Comparison of ENCODE assay signal across 8 mouse cellular contexts in genomic region chr1:160036996-160037521, GRCm38 (mm10). TPM values are rescaled to one million over a fixed set of nuclear protein-coding genes. Genes with fewer than 3 reads are reported as not detected.
DNase-seq lines count a peak whose midpoint lies in the region; ATAC-seq lines count a peak whose summit lies in the region.

No protein-coding gene starts in this region.

- peak; percentile 57; the same call in 1 of the 2 replicates for ATAC-seq in embryonic facial prominence, embryonic 15.5 days (ENCODE audit: insufficient number of reproducible peaks, low FRiP score, low TSS enrichment, low read depth)
- ATAC-seq in intestine, embryonic 15.5 days, result peak; percentile 88
- ATAC-seq in lung, embryonic 16.5 days (ENCODE audit: low read depth), result peak; percentile 95

- no peak overlapping the region for H3K9ac ChIP-seq in embryonic facial prominence, embryonic 15.5 days
- H3K9ac ChIP-seq in intestine, embryonic 15.5 days, result no peak overlapping the region
- no peak overlapping the region for H3K9ac ChIP-seq in lung, embryonic 16.5 days (ENCODE audit: low read length)

- DNase-seq in layer of hippocampus, adult 9-11 months, result peak; percentile 23
- DNase-seq in layer of hippocampus, postnatal 14 days (ENCODE audit: low spot score in 2 of 2), result no peak
- DNase-seq in cerebellum, postnatal 4 days (ENCODE audit: low spot score in 2 of 2), result no peak
- no peak for DNase-seq in layer of hippocampus, adult 8-10 months (ENCODE audit: low spot score in 2 of 2)
- no peak for DNase-seq in c-Kit-positive CD71-positive TER-119-positive erythroid progenitor cells, embryonic 14.5 days (ENCODE audit: low spot score)

- peak overlapping the region; percentile 29; the same call in 1 of the 2 replicates for H3K27ac ChIP-seq in embryonic facial prominence, embryonic 15.5 days (replicated peaks)
- peak overlapping the region; percentile 58 for H3K27ac ChIP-seq in intestine, embryonic 15.5 days
- peak overlapping the region; percentile 87 for H3K27ac ChIP-seq in lung, embryonic 16.5 days (ENCODE audit: low read length)

- H3K36me3 ChIP-seq in embryonic facial prominence, embryonic 15.5 days, result no peaks in the 10 kb centered on the region
- H3K36me3 ChIP-seq in intestine, embryonic 15.5 days, result no peaks in the 10 kb centered on the region
- no peaks in the 10 kb centered on the region for H3K36me3 ChIP-seq in lung, embryonic 16.5 days (ENCODE audit: control insufficient read depth, insufficient read depth, low read length)

- no peak overlapping the region for H3K4me2 ChIP-seq in embryonic facial prominence, embryonic 15.5 days (replicated peaks)
- H3K4me2 ChIP-seq in intestine, embryonic 15.5 days (replicated peaks), result no peak overlapping the region
- H3K4me2 ChIP-seq in lung, embryonic 16.5 days (ENCODE audit: low read depth, low read length), result 0 out of 2 replicates have a peak overlapping the region, but pooled peaks have one; percentile 9

- no peak overlapping the region for H3K4me3 ChIP-seq in embryonic facial prominence, embryonic 15.5 days (replicated peaks)
- H3K4me3 ChIP-seq in intestine, embryonic 15.5 days (replicated peaks), result no peak overlapping the region
- no peak overlapping the region for H3K4me3 ChIP-seq in lung, embryonic 16.5 days (ENCODE audit: low read length)

- 63% methylated on average over 5 of the region's 5 CpGs for WGBS in embryonic facial prominence, embryonic 15.5 days
- WGBS in intestine, embryonic 15.5 days, result 38% methylated on average over 5 of the region's 5 CpGs
- 24% methylated on average over 5 of the region's 5 CpGs for WGBS in lung, embryonic 16.5 days

- H3K9me3 ChIP-seq in embryonic facial prominence, embryonic 15.5 days (replicated peaks), result no peaks in the 10 kb centered on the region
- H3K9me3 ChIP-seq in intestine, embryonic 15.5 days, result no peaks in the 10 kb centered on the region
- no peaks in the 10 kb centered on the region for H3K9me3 ChIP-seq in lung, embryonic 16.5 days (ENCODE audit: control insufficient read depth, low read length)

- H3K27me3 ChIP-seq in embryonic facial prominence, embryonic 15.5 days, result no peaks in the 10 kb centered on the region
- no peaks in the 10 kb centered on the region for H3K27me3 ChIP-seq in intestine, embryonic 15.5 days (replicated peaks)
- no peaks in the 10 kb centered on the region for H3K27me3 ChIP-seq in lung, embryonic 16.5 days (ENCODE audit: control insufficient read depth, insufficient read depth, low read depth, low read length)

- H3K4me1 ChIP-seq in embryonic facial prominence, embryonic 15.5 days, result peaks cover 3% of the 10 kb centered on the region; the same call in 1 of the 2 replicates
- H3K4me1 ChIP-seq in intestine, embryonic 15.5 days (replicated peaks), result peaks cover 5% of the 10 kb centered on the region; the same call in 1 of the 2 replicates
- H3K4me1 ChIP-seq in lung, embryonic 16.5 days (replicated peaks; ENCODE audit: control insufficient read depth, insufficient read depth, low read length), result peaks cover 17% of the 10 kb centered on the region

RNA-seq across cellular contexts. Expression of gene 4930523C07Rik, which starts 7.1 kb away (rescaled TPM):
- 1 to 10 TPM; 2.9 to 4.5 TPM for total RNA-seq in layer of hippocampus, postnatal 14 days (2021)
- 15.7 and 19.6 TPM in 2 replicates for polyA plus RNA-seq in embryonic facial prominence, embryonic 15.5 days (2015; fragmentation: Nextera tagmentation; extraction: Ambion mirVana)
- 9.6 and 10.5 TPM in 2 replicates for polyA plus RNA-seq in intestine, embryonic 15.5 days (2015; fragmentation: Nextera tagmentation; extraction: Ambion mirVana)
- polyA plus RNA-seq in lung, embryonic 16.5 days (2015; fragmentation: Nextera tagmentation; extraction: Ambion mirVana), result 43.0 and 48.1 TPM in 2 replicates
- 1 to 10 TPM; 1.3 to 3.3 (median 2.2) TPM for total RNA-seq in layer of hippocampus, adult 8-10 months (2022)

Comparison
In these comparisons a context has a peak if more than half of its experiments do, and no peak if none do; other contexts are left out.
1. H3K27ac ChIP-seq: peak in every context shown above with its lines; median percentile 87 in lung, embryonic 16.5 days; 58 in intestine, embryonic 15.5 days; 29 in embryonic facial prominence, embryonic 15.5 days.